Mouse (Mus musculus) right cerebral cortex, postnatal 10 days (tissue): Measurements from ENCODE around the gene Rnd1.

ENCODE experiments used
- DNase-seq, 2 experiments: peaks; one replicate each; pipeline ENCODE4 v3.0.0; 2021; ENCODE audit warnings: low spot score in 2 of 2

Rnd1 gene

DNA sequence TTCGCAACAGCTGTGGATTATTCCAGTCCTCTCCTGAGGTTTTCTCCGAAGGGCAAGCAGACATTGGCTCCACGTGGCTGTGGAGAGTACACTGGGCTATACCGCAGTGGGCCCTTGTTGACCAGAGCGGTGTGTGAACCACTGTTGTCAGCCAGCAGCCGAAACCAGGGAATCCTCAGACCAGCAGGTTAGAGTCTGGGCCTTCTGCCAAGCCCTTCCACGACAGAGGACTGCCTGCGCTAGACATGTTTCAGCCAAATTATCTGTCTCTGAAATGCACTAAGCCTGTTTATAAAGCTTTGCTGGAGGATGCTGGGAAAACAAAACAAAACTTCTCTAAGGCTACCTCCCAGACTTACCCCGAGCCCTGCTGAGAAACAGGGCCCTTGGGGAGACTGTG, 62.7 kb downstream of the Rnd1 start:
- no peak for DNase-seq
